Mouse (Mus musculus): ENCODE data around the gene Llgl2. TPM values are rescaled to one million over a fixed set of nuclear protein-coding genes. Genes with fewer than 3 reads are reported as not detected.

Llgl2 gene
- total RNA-seq, 2 experiments from 2014 or later = 2.3 to 3.6 TPM

- intact Hi-C loops (cut with DNase I) = no loop called here
- Histone ChIP-seq H3K27ac (no peak overlapping the region), H3K4me3 (no peak overlapping the region)
- no peak for TF ChIP-seq CTCF (IDR thresholded peaks at IDR 0.05)
- DNase-seq (ENCODE audit: extremely low spot score in 1 of 2, low spot score in 2 of 2) = no peak
These were observed 79.8 kb downstream of the Llgl2 start for GRCm38 (mm10) chr11:115903384-115904230.

- H3K4me3 ChIP-seq = no peak overlapping the region
- H3K27ac ChIP-seq = no peak overlapping the region
These were observed 80.5 kb downstream of the Llgl2 start for GRCm38 (mm10) chr11:115904231-115904955.

More at GRCm38 (mm10) chr11:115904231-115904955, 80.5 kb downstream of the Llgl2 start:
- TF ChIP-seq CTCF (IDR thresholded peaks at IDR 0.05) = no peak
- intact Hi-C loops (cut with DNase I) = no loop called here
- DNase-seq (ENCODE audit: extremely low spot score in 1 of 2, low spot score in 2 of 2) = no peak

Small RNA genes within 50 kb of the gene (microRNA-seq; reads per million reads assigned to microRNA genes)
- gene Mir5621 = 1.7 reads per million in 2 experiments

Other genes with a start within 250 kb of the Llgl2 start
- gene Mrps7, start 220.1 kb upstream of the Llgl2 start, total RNA-seq (2021) = 10 to 100 TPM; 51.5 to 51.7 TPM
- 10 to 100 TPM; 83.9 to 95.1 TPM for gene Gga3, start 220.0 kb upstream of the Llgl2 start, total RNA-seq (2021)
- 10 to 100 TPM; 15.6 to 16.0 TPM for gene Mif4gd, start 211.1 kb upstream of the Llgl2 start, total RNA-seq (2021)
- gene Slc25a19, start 195.8 kb upstream of the Llgl2 start, total RNA-seq (2021) = 10 to 100 TPM; 57.2 to 59.5 TPM
- gene Grb2, start 115.5 kb upstream of the Llgl2 start, total RNA-seq (2021) = 100 to 1,000 TPM; 186 to 196 TPM
- 10 to 100 TPM; 62.3 to 62.7 TPM for gene Tmem94, start 58.6 kb upstream of the Llgl2 start, total RNA-seq (2021)
- gene Caskin2, start 10.4 kb upstream of the Llgl2 start, total RNA-seq (2021) = 10 to 100 TPM; 18.1 to 18.8 TPM
- gene Tsen54, start 9.3 kb upstream of the Llgl2 start, total RNA-seq (2021) = 10 to 100 TPM; 12.4 to 14.2 TPM
- gene Myo15b, start 34.4 kb downstream of the Llgl2 start, total RNA-seq (2021) = under 1 TPM; 0.36 to 0.79 TPM
- gene Smim5, start 75.9 kb downstream of the Llgl2 start, total RNA-seq (2021) = under 1 TPM in 1 of 2 experiments, not detected in 1; 0.52 TPM
- not detected for gene Smim6, start 88.0 kb downstream of the Llgl2 start, total RNA-seq (2021)
- gene Sap30bp, start 109.2 kb downstream of the Llgl2 start, total RNA-seq (2021) = 10 to 100 TPM; 46.7 to 50.1 TPM
- gene Recql5, start 109.4 kb downstream of the Llgl2 start, total RNA-seq (2021) = 10 to 100 TPM; 27.1 to 29.4 TPM
- 1 to 10 TPM; 5.1 to 5.7 TPM for gene Itgb4, start 150.7 kb downstream of the Llgl2 start, total RNA-seq (2021)
- gene Galk1, start 188.7 kb downstream of the Llgl2 start, total RNA-seq (2021) = 10 to 100 TPM; 13.3 to 13.9 TPM
- gene H3f3b, start 203.9 kb downstream of the Llgl2 start, total RNA-seq (2021) = 100 to 1,000 TPM; 247 to 254 TPM
- 10 to 100 TPM; 22.7 to 24.6 TPM for gene Unk, start 206.3 kb downstream of the Llgl2 start, total RNA-seq (2021)